Mouse (Mus musculus) adrenal gland, postnatal 4 days (tissue): Measurements from ENCODE around the gene Card10. TPM values are rescaled to one million over a fixed set of nuclear protein-coding genes. Genes with fewer than 3 reads are reported as not detected.

Source experiments
- DNase-seq, 2 experiments: peaks; one replicate each; pipeline ENCODE4 v3.0.0; 2021 to 2022; ENCODE audit warnings: low spot score in 2 of 2, mixed read lengths in 2 of 2
- total RNA-seq, 2 experiments: library from RNA; stranded (reverse); gene quantifications; 2 replicates each; pipeline ENCODE4 v1.2.3; 2021

Gene Card10
- total RNA-seq, 2 experiments from 2014 or later: 11.8 to 14.5 TPM

- no peak for DNase-seq
Observed at GRCm38 (mm10) chr15:78804326-78804725, 1.5 kb upstream of the Card10 start.

GRCm38 (mm10) chr15:78803499-78803900 is 658 bp upstream of the Card10 start:
- DNase-seq: no peak

- no peak for DNase-seq
Observed at GRCm38 (mm10) chr15:78801971-78802741, 686 bp downstream of the Card10 start.

GRCm38 (mm10) chr15:78801571-78801970 is 1.3 kb downstream of the Card10 start:
- DNase-seq: no peak

- DNase-seq: no peak
Observed at GRCm38 (mm10) chr15:78799029-78799428, 3.8 kb downstream of the Card10 start.

- no peak for DNase-seq
Observed at GRCm38 (mm10) chr15:78797060-78797329, 5.8 kb downstream of the Card10 start.

- no peak for DNase-seq
Observed at GRCm38 (mm10) chr15:78796196-78797059, 6.4 kb downstream of the Card10 start.

DNA sequence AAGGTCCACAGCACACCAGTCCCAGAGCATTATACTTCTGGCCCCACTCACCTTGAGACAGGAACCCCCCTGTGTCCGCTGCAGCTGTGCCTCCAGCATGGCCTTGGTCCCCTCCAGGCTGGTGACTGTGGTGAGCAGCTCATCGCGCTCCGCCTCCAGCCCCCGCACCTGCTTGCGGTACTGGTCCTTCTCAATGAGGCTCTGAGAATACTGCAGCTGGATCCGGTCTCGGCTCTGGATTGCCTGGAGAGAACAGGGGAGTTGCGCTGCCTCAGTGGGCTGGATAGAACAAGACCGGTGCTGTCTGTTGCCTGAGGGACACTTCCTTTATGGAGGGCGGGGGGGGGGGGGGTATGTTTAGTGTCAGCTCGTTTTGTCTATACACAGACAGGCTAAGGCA is 11.9 kb downstream of the Card10 start:
- DNase-seq: no peak

- DNase-seq: no peak
Observed at GRCm38 (mm10) chr15:78790451-78790850, 12.4 kb downstream of the Card10 start.

- no peak for DNase-seq
Observed at GRCm38 (mm10) chr15:78789721-78790323, 13.0 kb downstream of the Card10 start.

- no peak for DNase-seq
Observed at GRCm38 (mm10) chr15:78788042-78788441, 14.8 kb downstream of the Card10 start.

- no peak for DNase-seq
Observed at GRCm38 (mm10) chr15:78787287-78787856, 15.5 kb downstream of the Card10 start.

GRCm38 (mm10) chr15:78786411-78786818 is 16.4 kb downstream of the Card10 start:
- no peak for DNase-seq

DNA sequence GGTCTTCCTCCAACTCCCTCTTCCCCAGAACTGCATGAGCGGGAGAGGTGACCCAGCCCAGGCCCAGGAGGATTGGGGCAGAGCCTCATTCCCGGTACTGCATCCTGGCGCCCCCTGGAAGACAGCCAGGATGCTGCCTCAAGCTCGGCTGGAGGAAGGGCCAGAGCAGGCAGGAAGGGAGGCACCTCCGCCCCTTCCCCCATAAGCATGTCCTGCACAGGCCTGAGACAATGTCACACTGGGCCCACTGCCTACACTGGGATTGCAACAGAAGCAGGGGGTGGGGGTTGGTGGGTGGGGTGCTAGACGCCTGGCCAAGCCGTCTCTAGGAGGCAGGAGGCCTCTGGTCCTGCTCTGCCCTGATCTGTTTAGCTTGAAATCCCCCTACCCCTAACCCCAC is 16.9 kb downstream of the Card10 start:
- DNase-seq: no peak

- no peak for DNase-seq
Observed at GRCm38 (mm10) chr15:78785258-78785657, 17.6 kb downstream of the Card10 start.

DNA sequence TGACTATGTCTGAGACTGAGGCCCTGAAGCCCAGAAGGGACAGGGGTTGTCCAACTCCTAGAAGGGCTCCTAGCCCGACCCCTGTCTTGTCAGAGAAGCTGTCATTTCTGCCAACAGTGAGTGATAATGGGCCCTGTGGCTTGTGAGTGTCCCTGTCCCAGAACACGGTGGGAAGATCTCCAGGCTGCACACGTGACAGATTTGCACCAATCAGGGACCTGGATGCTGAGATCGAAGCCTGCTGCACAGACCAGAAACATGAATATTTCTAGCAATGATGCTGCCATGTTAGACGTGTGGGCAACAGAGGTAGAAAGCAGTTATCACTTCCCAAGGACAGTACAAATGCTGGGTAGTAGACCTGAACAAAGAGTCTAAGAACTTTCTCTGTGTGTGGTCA is 18.3 kb downstream of the Card10 start:
- no peak for DNase-seq

GRCm38 (mm10) chr15:78782348-78783103 is 20.3 kb downstream of the Card10 start:
- DNase-seq: no peak

DNA sequence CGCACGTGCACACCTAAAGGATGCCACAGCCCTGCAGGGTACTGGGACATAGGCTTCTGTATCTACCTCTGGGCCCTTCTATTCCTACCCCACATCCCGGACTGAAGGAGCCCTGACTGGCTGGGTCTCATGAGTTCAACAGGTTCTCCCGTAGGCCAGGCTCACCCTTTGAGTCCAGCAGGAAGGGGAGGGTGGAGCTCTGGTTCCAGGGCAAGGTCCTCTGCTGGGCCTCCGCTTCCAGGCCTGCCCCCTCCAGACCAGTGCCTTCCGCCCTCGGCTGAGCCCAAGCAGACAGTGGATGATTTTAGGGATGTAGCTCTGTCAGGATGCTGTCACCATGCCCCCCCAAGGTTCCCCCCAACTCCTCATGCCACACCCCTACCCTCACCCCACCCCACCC is 21.9 kb downstream of the Card10 start:
- DNase-seq: no peak

DNA sequence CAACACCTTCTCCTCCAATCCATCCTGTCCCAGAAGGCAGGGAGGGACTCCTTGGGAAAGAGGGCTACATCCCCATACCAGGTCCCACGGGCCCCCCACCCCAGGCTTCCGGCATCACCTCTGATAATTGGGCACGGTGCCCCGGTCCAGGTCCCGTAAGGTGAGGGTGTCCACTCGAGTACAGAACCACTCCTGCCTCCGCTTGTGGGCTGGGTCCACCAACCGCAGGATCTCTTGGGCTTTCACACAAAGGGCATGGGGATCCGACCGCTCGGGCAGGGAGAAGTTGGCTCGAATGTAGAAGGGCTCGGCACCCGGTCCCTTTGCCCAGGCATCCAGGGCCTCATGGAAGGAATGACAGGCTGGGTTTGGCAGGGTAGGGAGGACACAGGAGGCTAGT is 22.5 kb downstream of the Card10 start:
- DNase-seq: no peak

DNA sequence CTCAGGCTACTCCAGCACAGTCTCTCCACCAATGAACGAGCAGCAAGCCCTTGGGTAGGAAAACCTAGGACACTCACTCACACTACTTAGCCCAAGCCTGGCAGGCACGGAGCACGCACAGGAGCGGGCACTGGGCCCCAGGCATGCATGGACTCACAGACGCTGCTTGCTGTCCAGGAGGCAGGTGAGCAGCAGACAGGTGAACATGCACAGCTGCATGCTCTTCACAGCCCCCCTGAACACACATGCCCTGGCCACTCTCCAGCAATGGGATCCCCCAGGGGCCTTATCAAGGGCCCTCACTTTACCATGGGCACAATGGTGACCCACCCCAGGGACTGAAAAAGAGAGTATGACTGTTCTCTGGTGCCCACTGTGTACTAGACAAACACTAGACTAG is 23.2 kb downstream of the Card10 start:
- DNase-seq: no peak

DNA sequence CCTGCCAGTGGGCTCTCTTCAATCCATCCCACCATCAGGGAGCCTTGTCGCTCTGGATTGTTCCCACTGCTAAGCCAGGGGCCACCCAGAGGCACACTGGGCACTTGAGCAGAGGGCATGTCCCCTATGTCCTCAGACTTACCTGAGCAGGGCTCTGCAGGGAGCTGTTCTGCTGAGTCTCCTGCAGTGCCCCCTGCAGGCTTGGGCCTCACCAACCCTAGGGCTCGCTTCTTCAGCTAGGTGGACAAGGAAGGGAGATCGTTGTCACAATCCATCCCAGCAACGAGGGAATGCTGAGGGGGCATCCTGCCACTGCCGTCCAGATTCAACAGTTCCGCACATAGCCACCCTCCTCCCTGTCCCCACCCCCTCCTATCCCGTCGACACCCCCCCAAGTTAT is 23.6 kb downstream of the Card10 start:
- DNase-seq: no peak
